Mouse (Mus musculus): ENCODE results near the gene Zc3h12a.

GRCm38 (mm10) chr4:125132394-125132793 is 4.8 kb upstream of the Zc3h12a start:
- TF ChIP-seq CTCF (IDR thresholded peaks at IDR 0.05) (peak; percentile 79), EP300 (IDR thresholded peaks at IDR 0.05) (no peak)
